Mouse (Mus musculus) heart, postnatal 25 days (tissue): ENCODE measurements around the gene Casc1. TPM values are rescaled to one million over a fixed set of nuclear protein-coding genes. Genes with fewer than 3 reads are reported as not detected.

Experiments
- DNase-seq: peaks from one replicate; pipeline ENCODE4 v3.0.0; 2022; ENCODE audit warnings: low spot score
- intact Hi-C: fragments of 180-260 bp; cut with DNase I; formaldehyde crosslinking; loops from one replicate; pipeline ENCODE4 v1.15.1; 2025
- total RNA-seq, 2 experiments: library from RNA; stranded (reverse); gene quantifications; 2 replicates each; pipeline ENCODE4 v1.2.3; 2021

Casc1 gene
- total RNA-seq, 2 experiments from 2014 or later = 0.91 to 1.0 TPM

DNA sequence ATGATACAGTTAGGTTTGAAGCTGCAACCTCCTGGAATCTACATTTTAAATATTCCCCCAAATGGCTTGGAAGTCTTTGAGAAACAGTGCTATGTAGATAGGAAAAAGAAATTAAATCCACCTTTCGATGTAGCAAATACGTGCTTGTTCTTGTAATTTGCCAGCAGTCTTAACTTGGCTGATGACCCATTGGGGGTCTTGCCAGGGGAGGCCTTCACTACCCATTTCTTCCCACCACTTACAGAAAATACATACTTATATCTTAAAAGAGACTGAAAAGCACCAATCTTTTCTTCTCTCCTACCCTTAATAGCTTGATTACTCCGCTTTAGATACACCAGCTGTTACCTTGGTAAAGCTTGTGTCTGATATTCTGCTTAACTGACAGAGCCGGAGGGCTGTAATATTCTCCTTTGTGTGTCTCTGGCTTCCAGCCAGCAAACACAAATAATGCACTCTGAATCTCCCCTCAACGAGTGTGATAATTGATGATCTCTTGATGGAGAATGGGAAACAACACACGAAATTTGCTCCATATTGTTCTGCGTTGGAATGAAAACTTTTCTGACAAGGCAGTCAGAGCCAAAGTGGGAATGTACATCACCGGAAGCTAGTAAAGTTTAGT lies 637 bp downstream of the Casc1 start:
- intact Hi-C loops = loop anchor here (2.0 kb wide), 1 partner anchor 39 kb away; no protein-coding TSS in a partner anchor
- DNase-seq = no peak

DNA sequence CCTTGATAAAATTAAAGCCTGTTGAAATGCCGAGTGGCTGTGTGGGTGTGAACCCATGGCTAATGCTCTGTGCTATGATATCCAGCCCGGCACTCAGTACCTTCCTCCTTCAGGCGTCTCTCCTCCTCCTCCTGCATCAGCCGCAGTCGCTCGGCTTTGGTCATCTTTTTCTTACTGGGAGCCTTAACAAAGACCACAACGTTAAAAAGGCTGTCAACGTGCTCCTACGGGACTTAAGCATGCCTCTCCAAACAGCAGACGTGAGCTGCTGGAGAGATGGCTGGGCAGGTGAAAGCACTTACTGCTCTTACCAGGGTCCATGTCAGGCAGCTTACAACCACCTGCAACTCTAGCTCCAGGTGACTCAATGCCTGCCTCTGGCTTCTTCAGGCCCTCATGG lies 5.7 kb downstream of the Casc1 start:
- no peak for DNase-seq
- intact Hi-C loops = no loop called here

DNA sequence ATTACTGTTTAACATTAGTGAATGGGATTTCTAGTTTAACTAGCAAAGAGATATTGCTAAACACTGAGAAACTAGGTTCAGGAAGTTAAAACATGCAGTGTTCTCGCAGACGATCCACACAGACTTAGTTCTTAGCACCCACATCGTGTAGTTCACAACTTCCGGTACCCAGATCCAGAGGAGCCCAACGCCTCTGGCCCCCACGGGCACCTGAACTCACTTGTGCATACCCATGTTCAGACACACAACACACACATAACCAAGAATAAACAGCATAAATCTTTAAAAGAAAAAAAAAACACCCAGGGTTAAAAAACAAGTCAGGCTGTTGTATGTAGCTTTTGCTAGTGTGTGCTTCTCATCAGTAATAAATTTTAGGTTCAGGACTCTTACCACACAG lies 6.4 kb downstream of the Casc1 start:
- no peak for DNase-seq
- intact Hi-C loops = no loop called here

DNA sequence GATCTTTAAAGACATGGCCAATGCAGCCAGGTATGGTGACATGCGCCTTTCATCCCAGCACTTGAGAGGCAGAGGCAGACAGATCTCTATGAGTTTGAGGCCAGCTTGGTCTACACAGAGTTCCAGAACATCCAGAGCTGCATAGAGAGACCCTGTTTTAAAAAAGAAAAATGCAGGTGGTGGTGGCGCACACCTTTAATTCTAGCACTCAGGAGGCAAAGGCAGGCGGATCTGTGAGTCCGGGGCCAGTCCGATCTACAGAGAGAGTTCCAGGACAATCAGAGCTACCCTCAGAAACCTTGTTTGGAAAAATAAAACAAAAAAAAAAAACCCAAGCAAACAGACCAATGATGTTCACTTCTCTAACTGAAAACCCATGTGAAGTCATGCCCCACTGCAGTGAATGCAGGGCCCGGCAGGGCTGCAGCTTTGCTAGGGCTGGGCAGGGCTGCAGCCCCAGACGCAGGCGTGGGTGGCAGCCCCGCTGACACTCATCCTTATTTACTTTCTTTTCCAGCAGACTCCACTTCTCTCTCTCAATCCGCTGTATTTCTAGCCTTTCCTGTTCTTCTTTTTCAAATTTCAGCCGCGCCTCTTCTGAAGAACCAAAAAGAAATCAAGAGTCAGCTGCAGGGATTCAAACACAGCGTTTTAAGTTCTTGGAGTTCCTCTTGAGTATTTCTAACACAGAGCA lies 8.2 kb downstream of the Casc1 start:
- intact Hi-C loops = no loop called here
- no peak for DNase-seq

DNA sequence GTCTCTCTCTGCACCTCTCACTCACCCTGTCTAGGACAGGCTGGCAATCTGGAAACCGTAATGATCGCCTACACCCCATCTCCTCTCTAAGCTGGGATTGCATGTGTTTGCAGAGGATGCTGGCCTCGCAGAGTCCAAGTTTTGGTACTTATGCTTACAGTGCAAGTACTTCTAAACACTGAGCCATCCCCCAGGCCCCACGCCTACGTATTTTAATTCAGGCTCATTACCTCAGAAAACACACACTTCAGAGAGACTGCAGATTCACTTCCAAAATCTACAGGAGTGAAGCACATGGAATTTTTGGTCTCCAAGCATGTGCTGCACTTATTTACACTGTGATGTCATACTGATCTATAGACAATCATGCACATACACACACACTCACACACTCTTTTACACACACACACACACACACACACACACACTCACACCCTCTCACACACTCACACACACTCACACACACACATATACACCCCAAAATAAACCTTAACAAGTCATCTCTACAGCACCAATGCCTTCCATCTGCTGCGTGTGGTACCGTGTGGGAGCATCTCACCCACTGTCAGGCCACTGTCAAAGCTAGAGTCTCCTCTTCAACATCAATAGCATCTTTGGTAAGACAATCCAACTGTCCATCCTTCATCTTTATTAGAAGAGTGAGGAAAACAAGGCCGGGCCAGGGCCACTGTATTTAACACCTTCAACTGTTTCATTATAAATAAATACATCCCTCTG lies 12.7 kb downstream of the Casc1 start:
- intact Hi-C loops = no loop called here

DNA sequence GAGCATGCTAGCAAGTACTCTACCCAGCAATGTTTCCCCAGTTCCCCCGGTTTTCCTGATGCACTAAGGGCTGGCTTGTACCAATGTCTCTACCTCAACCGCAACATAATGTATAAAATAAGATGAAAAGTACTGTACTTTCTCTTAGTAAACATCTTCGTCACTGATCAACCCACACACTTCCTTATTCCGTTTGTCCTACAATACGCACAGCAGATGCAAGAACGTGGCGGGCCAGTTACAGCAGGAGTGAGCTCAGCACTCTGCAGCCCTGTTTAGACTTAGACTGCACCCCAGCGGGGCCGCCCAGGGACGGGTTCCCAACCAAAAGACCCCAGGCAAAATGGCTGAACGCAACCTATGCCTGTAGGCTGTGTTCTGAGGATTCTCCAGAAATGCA lies 17.4 kb downstream of the Casc1 start:
- DNase-seq = no peak
- intact Hi-C loops = no loop called here

More for the DNA sequence above, 12.7 kb downstream of the Casc1 start:
- no peak for DNase-seq

DNA sequence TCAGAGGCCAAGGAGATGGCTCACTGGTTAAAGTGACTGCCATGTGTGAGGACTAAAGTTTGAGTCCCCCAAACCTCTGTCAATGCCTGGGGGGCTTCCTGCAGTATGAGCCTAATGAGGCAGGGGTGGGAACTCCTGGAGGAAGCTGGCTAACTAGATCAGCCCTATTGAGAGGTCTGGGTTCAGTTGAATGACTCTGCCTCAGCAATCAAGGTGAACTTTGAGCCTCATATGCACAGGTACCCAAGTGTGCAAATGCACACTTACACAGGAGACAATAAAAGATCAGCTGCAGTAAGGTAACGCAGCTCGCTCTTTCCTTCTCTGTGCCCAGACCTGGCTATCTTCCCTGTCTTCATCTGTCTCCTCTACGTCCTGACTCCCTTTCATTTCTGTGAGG lies 17.8 kb downstream of the Casc1 start:
- intact Hi-C loops = no loop called here
- no peak for DNase-seq

DNA sequence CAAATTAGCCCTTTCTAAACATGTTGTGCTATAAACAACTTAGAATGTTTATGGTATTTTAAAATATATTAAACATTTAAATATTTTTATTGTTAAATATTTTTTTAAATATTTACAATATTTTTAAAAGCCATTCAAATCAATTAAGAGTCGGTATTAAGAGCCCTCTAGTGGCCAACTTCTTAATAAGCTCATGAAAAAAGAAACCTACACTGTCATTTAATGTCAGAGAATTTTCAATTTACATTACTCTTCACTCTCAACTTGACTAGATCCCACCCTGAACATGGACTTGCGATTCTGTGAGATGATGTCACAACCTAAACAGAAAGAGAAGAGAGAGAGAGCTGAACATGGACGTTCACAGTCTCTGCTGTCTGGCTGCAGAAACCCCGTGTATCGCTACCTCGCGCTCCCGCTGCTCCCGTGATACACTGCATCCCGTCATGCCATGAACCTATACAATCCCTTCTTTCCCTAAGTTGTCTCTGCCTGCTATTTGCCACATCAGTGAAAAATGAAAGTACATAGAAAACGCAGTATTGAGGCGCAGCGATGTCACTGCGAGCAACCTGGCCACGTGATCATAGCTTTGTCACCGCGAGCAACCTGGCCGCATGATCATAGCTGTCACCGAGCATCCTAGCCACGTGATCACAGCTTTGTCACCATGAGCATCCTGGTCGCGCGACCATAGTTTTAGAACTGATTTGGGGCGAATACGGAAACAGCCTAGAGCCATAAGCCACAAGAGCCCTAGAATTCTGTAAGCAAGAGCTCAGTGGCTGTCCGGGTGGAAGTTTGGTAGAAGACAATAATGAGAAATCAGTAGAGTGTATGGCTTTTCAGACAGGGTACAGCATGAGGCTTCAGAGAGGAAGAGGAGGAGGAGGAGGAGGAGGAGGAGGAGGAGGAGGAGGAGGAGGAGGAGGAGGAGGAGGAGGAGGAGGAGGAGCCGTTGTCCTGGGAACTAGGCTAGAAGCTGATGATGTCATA lies 23.4 kb downstream of the Casc1 start:
- intact Hi-C loops = loop anchor here (1.0 kb wide), 1 partner anchor 99 kb away; no protein-coding TSS in a partner anchor
- DNase-seq = no peak

DNA sequence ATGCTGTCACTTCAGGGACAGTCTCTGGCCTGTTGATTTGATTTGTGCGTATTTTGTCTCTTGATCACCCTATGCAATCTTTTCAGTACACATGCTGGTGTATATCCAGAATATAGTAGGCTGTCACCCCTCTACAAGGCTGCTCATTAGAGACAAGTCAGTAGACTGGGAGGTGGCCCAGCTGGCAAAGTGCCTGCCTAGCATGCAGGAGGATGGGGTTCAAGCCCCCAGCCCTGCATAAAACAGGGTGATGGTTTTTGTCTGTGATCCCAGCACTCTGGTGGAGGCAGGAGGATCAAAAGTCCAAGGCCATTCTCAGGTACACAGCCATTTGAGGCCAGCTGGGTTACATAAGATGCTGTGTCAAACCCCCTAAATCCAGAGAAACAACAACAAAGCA lies 24.7 kb downstream of the Casc1 start:
- DNase-seq = no peak
- intact Hi-C loops = no loop called here

DNA sequence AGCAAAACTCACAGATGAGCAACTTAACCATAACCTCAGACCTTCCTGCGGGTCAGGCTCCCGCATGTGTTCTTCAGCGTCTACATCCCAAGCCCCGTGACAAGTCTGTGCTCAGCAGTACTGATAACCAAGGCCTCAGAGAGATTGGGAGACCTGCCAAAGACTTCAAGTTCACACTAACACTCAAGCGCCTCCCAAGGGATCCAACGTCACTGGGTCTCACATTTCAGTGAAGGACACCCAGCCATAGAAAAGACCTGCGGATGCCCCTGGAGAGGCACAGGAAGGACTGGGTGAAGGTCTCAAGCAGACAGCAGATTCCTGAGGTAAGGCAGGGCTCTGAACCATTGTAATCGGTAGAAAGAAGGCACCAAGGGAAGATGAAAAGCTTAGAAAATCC lies 28.8 kb downstream of the Casc1 start:
- intact Hi-C loops = loop anchor here (2.0 kb wide), 1 partner anchor 161 kb away; no protein-coding TSS in a partner anchor
- peak; percentile 40 for DNase-seq

DNA sequence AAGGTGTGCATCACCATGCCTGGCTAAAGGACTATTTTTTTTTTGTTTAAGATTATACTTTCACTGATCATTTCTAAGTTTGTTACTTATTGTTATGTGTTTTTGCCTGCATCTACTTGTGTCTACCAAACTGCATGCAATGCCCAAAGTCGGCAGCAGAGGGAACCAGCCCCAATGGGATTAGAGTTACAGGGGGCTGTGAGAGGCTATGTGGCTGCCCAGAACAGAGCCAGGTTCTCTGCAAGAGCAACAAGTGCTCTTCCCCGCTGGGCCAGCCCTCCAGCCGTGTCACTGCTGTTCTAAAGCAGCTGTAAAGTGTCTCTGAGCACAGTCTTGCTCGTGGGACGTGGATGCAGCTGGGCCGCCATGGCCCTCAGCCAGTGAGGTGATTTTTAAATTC lies 31.1 kb downstream of the Casc1 start:
- intact Hi-C loops = no loop called here
- DNase-seq = no peak

DNA sequence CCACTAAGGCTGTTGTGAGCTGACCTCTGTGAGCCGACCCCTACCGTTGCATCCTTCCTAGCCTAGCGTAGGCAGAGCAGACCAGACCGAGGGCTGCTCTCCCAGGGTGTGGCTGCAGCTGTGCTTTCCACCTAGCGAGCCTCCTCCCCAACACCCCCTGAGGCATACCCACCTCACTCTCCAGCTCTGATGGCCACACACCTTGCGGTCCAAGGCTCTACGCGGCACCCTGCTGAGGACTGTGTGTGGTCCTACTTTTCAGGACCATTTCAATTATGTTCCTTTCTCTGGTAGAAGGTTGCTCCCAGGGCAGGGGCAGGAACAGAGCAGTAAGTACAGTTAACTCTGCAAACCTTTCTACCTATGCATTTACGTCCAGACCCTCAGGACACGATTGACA lies 34.3 kb downstream of the Casc1 start:
- DNase-seq = no peak
- intact Hi-C loops = no loop called here

DNA sequence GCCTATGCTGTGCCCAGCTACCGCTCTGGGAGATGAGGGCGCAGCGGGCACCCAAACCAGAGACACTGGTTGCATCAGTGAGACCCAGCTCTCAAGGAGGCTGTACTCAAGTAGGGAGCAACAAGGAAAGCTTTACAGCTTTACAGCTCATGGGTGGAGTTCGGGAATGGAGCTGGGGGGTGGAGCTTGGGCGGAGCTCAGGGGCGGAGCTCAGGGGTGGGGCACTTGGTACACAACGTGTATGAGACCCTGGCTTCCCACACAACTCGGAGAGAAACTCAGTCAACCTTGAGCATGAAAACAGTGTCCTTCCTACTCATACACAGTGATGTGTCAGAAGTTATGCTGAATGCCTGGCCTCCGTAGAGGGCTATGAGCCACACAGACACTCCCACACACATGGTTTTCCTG lies 35.2 kb downstream of the Casc1 start:
- intact Hi-C loops = no loop called here
- no peak for DNase-seq

DNA sequence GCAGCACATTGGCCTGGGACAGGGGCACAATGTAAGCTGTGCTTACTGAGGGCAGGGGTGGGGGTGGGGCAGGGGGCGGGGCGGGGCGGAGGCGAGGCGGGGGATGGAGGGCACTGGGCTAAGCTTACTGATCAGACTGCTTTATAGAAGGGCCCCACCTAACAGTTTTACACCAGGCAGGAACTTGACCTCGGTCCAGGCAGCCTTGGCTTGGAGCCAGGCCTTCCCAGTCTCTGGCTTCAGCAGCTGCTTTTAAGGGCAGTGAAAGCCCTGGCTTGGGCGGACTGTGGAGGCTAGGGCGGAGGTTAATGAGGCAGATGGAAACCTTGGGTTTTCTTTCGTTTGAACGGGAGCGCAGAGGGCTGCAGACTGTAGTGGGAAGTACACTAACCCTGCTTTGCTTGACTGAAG lies 37.0 kb downstream of the Casc1 start:
- DNase-seq = peak; percentile 74
- intact Hi-C loops = loop anchor here (5.0 kb wide), 1 partner anchor 46 kb away; no protein-coding TSS in a partner anchor

DNA sequence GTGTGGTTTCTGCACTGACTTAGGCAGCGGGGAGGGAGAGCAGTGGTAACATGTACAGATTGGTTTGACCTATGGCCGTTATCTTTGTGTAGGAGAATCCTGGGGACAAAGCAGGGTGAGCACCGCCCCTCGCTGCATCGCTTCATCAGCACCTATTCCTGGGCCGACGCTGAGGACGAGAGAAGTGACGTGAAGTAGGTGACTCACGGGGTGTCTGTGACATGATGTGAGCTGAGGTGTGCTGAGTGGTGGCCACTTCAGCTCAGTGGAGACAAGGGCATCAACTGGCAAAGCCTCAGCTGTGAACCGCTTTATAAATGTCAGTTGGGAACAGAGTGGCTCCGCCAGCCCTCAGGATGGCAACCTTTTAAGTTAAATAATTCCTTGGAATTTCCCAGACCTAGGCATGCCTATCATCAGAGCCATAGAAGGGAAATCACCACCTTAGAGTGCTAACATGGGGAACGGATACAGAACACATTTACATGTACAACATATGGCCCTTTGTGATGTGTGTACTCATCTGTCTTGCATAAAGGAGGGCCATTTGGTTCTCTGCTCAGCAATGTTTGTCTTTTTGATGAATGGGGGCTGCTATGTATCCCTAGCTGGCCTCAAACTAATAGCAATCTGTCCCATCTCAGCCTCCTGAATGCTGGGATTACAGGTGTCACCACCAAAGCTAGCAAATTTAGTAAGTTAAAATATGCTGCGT lies 38.8 kb downstream of the Casc1 start:
- DNase-seq = no peak
- intact Hi-C loops = loop anchor here (5.0 kb wide), 1 partner anchor 45 kb away; no protein-coding TSS in a partner anchor

DNA sequence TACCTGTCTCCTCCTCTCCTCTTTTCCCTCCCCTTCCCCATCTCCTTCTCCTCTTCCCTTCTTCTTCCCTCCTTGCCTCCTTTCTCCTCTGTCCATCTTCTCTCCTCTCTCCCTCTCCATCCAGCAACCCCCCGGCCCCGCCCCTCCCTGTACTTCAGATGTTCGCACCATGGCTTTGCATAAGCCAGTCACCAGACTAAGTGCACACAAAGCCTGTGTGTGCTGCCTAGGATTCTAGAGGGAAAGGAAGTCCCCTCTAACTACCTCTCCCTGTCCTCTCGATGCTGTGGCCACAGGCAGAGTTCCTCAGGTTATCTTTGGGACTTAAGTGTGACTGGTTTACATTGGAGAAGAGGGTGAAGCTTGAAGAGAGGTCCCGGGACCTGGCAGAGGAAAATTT lies 50.2 kb downstream of the Casc1 start:
- intact Hi-C loops = no loop called here
- DNase-seq = no peak

DNA sequence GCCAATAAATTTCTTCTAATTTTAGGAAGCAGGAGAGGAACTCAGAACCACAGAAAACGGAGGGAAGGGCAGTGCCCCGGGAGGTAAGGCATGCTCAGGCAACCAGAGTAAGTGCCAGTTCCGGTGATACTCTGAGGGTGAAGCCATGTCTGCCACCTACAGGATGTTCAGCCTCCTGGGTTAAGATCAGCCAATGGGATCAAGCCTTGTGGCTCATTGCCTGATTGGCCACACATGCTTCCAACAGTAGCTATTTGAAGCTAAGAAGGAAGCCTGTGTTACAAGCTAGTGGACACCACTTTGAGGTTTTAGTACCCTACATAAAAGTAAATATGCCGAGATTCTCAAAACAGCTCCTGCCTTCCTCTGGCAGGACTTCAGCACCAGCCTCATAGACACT lies 52.2 kb downstream of the Casc1 start:
- intact Hi-C loops = no loop called here
- DNase-seq = no peak

DNA sequence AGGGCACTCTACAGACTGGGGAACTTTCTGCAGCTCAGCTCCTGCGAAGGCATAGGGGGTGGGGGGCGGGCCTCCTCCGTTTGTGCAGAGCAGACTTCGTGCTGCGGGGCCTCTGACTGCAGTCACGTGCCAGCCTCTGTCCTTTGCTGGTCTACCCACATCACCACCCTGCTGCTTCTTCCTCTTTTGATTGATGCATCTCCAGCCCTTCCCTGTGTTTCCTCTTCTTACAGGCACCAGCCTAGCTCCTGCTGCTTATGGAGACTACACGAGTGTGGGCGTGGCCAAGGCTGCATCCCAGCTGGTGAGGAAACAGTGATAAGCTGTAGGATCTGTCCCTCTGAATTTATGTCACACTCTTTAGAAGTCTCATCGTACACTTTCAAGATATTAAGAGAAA lies 61.8 kb downstream of the Casc1 start:
- intact Hi-C loops = no loop called here
- no peak for DNase-seq

DNA sequence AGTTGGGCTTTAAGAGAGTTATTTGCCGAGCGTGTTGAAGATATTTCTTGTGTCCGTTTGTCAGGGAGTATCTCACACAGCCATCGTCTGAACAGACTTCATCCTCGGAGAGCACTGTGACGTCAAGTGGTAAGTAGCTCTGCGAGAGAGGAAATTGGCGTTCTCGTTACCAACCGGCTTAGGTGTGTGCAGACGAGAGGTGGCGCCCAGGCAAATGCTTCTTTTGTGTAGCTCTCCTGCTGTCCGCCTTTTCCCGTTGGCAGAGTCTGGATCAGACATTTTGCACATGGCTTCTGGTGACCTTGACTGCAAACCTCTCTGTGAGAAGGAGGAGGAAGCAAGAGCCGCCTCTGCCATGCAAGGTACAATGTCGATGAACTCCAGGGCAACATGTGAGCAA lies 63.1 kb downstream of the Casc1 start:
- intact Hi-C loops = no loop called here
- no peak for DNase-seq
